Mouse (Mus musculus) hindbrain, embryonic 14.5 days (tissue): ENCODE measurements around the gene Serpinb9d. TPM values are rescaled to one million over a fixed set of nuclear protein-coding genes. Genes with fewer than 3 reads are reported as not detected.
"Not testable (repeated sequence)": the region's sequence is repeated elsewhere in the genome, so short reads cannot be mapped to it uniquely, and the experiment has no call there.

Source experiments
- ATAC-seq: fragments of 200-750 bp; cut with Nextera tagmentation; 2 replicates; pipeline ENCODE4 v1.8.0; 2017; ENCODE audit warnings: moderate number of reproducible peaks, mild to moderate bottlenecking, moderate TSS enrichment, moderate library complexity; ENCODE audit not compliant: low FRiP score
- DNase-seq: peaks from one replicate; pipeline ENCODE4 v3.0.0-alpha.2; 2015; ENCODE audit warnings: low spot score
- H3K27ac ChIP-seq: fragments of 300-500 bp; sonication (generic); 2 replicates; pipeline ENCODE4 v1.5.1; 2014; ENCODE audit warnings: mild to moderate bottlenecking, moderate library complexity
- H3K27me3 ChIP-seq: fragments of 300-500 bp; sonication (generic); 2 replicates; pipeline ENCODE4 v1.6.1; 2014; ENCODE audit warnings: mild to moderate bottlenecking, low read length, mixed read lengths; ENCODE audit not compliant: control insufficient read depth, insufficient read depth
- H3K36me3 ChIP-seq: fragments of 300-500 bp; sonication (generic); replicated peaks from 2 replicates; pipeline ENCODE4 v1.6.1; 2014; ENCODE audit not compliant: control insufficient read depth, insufficient read depth
- H3K4me1 ChIP-seq: fragments of 300-500 bp; sonication (generic); replicated peaks from 2 replicates; pipeline ENCODE4 v1.6.1; 2014; ENCODE audit warnings: antibody characterized with exemption, low read length, mixed read lengths; ENCODE audit not compliant: control insufficient read depth, insufficient read depth
- H3K4me2 ChIP-seq: fragments of 300-500 bp; sonication (generic); replicated peaks from 2 replicates; pipeline ENCODE4 v1.6.1; 2014; ENCODE audit warnings: mild to moderate bottlenecking, moderate library complexity
- H3K4me3 ChIP-seq: fragments of 300-500 bp; sonication (generic); replicated peaks from 2 replicates; pipeline ENCODE4 v1.5.1; 2014; ENCODE audit warnings: mild to moderate bottlenecking, low read length
- H3K9ac ChIP-seq: fragments of 300-500 bp; sonication (generic); 2 replicates; pipeline ENCODE4 v1.6.1; 2014
- H3K9me3 ChIP-seq: fragments of 300-500 bp; sonication (generic); 2 replicates; pipeline ENCODE4 v1.6.1; 2016; ENCODE audit warnings: low read length; ENCODE audit not compliant: control insufficient read depth
- WGBS: fragments of 180-500 bp; shearing (Covaris S2); extraction: QIAGEN DNeasy Blood & Tissue Kit; methylation state at CpG from one replicate; pipeline ENCODE4 v1.1.7; 2014; 5-methylcytosine and 5-hydroxymethylcytosine counted together
- polyA plus RNA-seq: library from polyadenylated mRNA; unstranded; fragments of >200 nt; fragmentation: Nextera tagmentation; extraction: Ambion mirVana; gene quantifications from 2 replicates; pipeline ENCODE4 v1.2.1, GENCODE M21; 2014

Serpinb9d gene
- polyA plus RNA-seq, result not detected in 2 replicates

- ATAC-seq (no peak), DNase-seq (no peak)
- Histone ChIP-seq H3K9ac (no peak within 1 kb of the TSS), H3K27me3 (no peaks in the 10 kb centered on the region), H3K9me3 (no peaks in the 10 kb centered on the region), H3K4me1 (no peaks in the 10 kb centered on the region), H3K36me3 (no peaks in the 10 kb centered on the region), H3K4me3 (no peak within 1 kb of the TSS), H3K4me2 (no peak within 1 kb of the TSS), H3K27ac (no peak within 1 kb of the TSS)
- 85% methylated on average over 5 of the region's 5 CpGs for WGBS
Measured at GRCm38 (mm10) chr13:33192659-33193058, at the start of gene Serpinb9d. TSS of gene Serpinb9d (plus strand) at chr13:33192959.

GRCm38 (mm10) chr13:33159642-33160041 is 33.1 kb upstream of the Serpinb9d start, which contains the start of gene Serpinb9c:
TSS of gene Serpinb9c (minus strand) at chr13:33159742.
- H3K9ac ChIP-seq, result no peak within 1 kb of the TSS
- WGBS, result 75% methylated on average over 4 of the region's 4 CpGs
- H3K4me3 ChIP-seq, result no peak within 1 kb of the TSS
- ATAC-seq (no peak), DNase-seq (no peak)
- H3K36me3 ChIP-seq, result no peaks in the 10 kb centered on the region
- no peak within 1 kb of the TSS for H3K27ac ChIP-seq
- no peaks in the 10 kb centered on the region for H3K4me1 ChIP-seq
- H3K9me3 ChIP-seq, result peaks cover 4% of the 10 kb centered on the region; the same call in 1 of the 2 replicates
- H3K4me2 ChIP-seq, result no peak within 1 kb of the TSS
- H3K27me3 ChIP-seq, result no peaks in the 10 kb centered on the region

- H3K4me3 ChIP-seq, H3K4me1 ChIP-seq, ATAC-seq, DNase-seq, H3K36me3 ChIP-seq, H3K27ac ChIP-seq, H3K9ac ChIP-seq, H3K27me3 ChIP-seq, H3K4me2 ChIP-seq, H3K9me3 ChIP-seq: not testable (repeated sequence)
- WGBS, result 86% methylated on average over 1 of the region's 1 CpGs
Measured at GRCm38 (mm10) chr13:33190486-33190885, 2.3 kb upstream of the Serpinb9d start.

- H3K4me2 ChIP-seq, result no peak overlapping the region
- ATAC-seq, result no peak
- 53% methylated on average over 2 of the region's 2 CpGs for WGBS
Measured at GRCm38 (mm10) chr13:33199740-33200139, 7.0 kb downstream of the Serpinb9d start.

GRCm38 (mm10) chr13:33249312-33249711 is 56.6 kb downstream of the Serpinb9d start, which contains the start of gene Serpinb9e:
TSS of gene Serpinb9e (plus strand) at chr13:33249612.
- H3K36me3 ChIP-seq, H3K9ac ChIP-seq, H3K4me1 ChIP-seq, H3K4me2 ChIP-seq, H3K4me3 ChIP-seq, H3K27me3 ChIP-seq, DNase-seq, H3K27ac ChIP-seq, ATAC-seq: not testable (repeated sequence)
- H3K9me3 ChIP-seq, result peaks cover 11% of the 10 kb centered on the region; the same call in 1 of the 2 replicates
- 90% methylated on average over 2 of the region's 2 CpGs for WGBS

More at GRCm38 (mm10) chr13:33199740-33200139, 7.0 kb downstream of the Serpinb9d start:
- no peak overlapping the region for H3K27ac ChIP-seq
- H3K9ac ChIP-seq, result no peak overlapping the region
- no peak overlapping the region for H3K4me3 ChIP-seq
- H3K4me1 ChIP-seq, result no peaks in the 10 kb centered on the region
- H3K9me3 ChIP-seq, result no peaks in the 10 kb centered on the region
- H3K27me3 ChIP-seq, result no peaks in the 10 kb centered on the region
- H3K36me3 ChIP-seq, result no peaks in the 10 kb centered on the region
- no peak for DNase-seq

Other genes with a start within 250 kb of the Serpinb9d start
- gene Serpinb6b, start 227.8 kb upstream of the Serpinb9d start, polyA plus RNA-seq, result 1.7 and 2.8 TPM in 2 replicates
- gene Serpinb9, start 189.7 kb upstream of the Serpinb9d start, polyA plus RNA-seq, result 2.0 and 2.7 TPM in 2 replicates
- gene Serpinb9b, start 165.5 kb upstream of the Serpinb9d start, polyA plus RNA-seq, result 0.37 and 0.40 TPM in 2 replicates
- 32.7 and 32.8 TPM in 2 replicates for gene Serpinb1b, start 114.4 kb upstream of the Serpinb9d start, polyA plus RNA-seq
- not detected in 2 replicates for gene Serpinb9c, start 33.2 kb upstream of the Serpinb9d start, polyA plus RNA-seq
- gene Serpinb9e, start 56.7 kb downstream of the Serpinb9d start, polyA plus RNA-seq, result not detected in 2 replicates
- not detected in 2 replicates for gene Serpinb9f, start 131.1 kb downstream of the Serpinb9d start, polyA plus RNA-seq
- not detected in 2 replicates for gene Gm11397, start 202.8 kb downstream of the Serpinb9d start, polyA plus RNA-seq